Mouse (Mus musculus) megakaryocyte, embryonic 14.5 days (primary cell): ENCODE results near the gene Dpp6.

ENCODE experiments used
- FLI1 ChIP-seq: IDR thresholded peaks from 2 replicates; pipeline ENCODE4 v1.6.1; 2012; ENCODE audit warnings: low read length, inconsistent platforms, mixed read lengths
- GATA1 ChIP-seq: IDR thresholded peaks from 3 replicates; pipeline ENCODE4 v1.6.1; 2012; ENCODE audit warnings: mixed read lengths, low read length, inconsistent platforms, borderline replicate concordance

DNA sequence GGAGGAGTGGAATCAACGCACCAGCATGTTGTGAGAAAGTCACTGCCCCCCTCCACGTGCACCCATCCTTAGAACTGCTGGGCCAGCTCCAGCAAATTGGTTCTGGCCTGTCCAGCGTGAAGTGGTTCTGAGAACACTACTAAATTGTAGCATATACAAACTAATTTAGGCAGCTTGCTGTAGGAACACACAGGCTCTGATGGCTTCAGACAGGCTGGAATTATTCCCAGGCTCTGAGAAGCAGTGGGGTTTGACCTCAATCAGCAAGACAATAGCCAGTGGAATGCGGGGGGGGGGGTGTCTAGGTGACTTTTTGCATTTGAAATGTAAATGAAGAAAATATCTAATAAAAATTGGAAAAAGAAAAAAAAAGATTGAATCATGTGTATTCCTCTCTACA lies 156.2 kb downstream of the Dpp6 start:
- TF ChIP-seq GATA1 (no peak), FLI1 (no peak)
